Mouse (Mus musculus) bone marrow, adult 2 months (tissue): Measurements from ENCODE around the gene Ppia.

Experiments used
- CTCF ChIP-seq: fragments of 200-500 bp; IDR thresholded peaks from 2 replicates; pipeline ENCODE4 v1.5.1; 2011; ENCODE audit warnings: low read length, control low read depth; ENCODE audit not compliant: control insufficient read depth, insufficient read depth
- POLR2A ChIP-seq: fragments of 200-500 bp; IDR thresholded peaks from 2 replicates; pipeline ENCODE4 v1.6.1; 2011; ENCODE audit warnings: low read depth, mild to moderate bottlenecking, control low read depth, low read length, borderline replicate concordance; ENCODE audit not compliant: control insufficient read depth

GRCm38 (mm10) chr11:6372784-6373183, 42.5 kb upstream of the Ppia start:
- TF ChIP-seq CTCF, result no peak
- no peak for TF ChIP-seq POLR2A
